Mouse (Mus musculus) gastrocnemius, postnatal 25 days (tissue): Measurements from ENCODE around the gene Gm26938. TPM values are rescaled to one million over a fixed set of nuclear protein-coding genes. Genes with fewer than 3 reads are reported as not detected.

Experiments used
- DNase-seq: peaks from one replicate; pipeline ENCODE4 v3.0.0; 2022
- long read RNA-seq, 2 experiments: library from polyadenylated mRNA; stranded (forward); transcript quantifications; one replicate each; pipeline ENCODE4 v2.0.0; 2021
- total RNA-seq, 2 experiments: library from RNA; stranded (reverse); gene quantifications; 1 replicate in 1 of 2; 2 replicates in 1 of 2; pipeline ENCODE4 v1.2.3; 2021

The Gm26938 gene
- not detected for total RNA-seq
- long read RNA-seq, experiment 1: 0 reads
- long read RNA-seq, experiment 2: 0 reads

DNA sequence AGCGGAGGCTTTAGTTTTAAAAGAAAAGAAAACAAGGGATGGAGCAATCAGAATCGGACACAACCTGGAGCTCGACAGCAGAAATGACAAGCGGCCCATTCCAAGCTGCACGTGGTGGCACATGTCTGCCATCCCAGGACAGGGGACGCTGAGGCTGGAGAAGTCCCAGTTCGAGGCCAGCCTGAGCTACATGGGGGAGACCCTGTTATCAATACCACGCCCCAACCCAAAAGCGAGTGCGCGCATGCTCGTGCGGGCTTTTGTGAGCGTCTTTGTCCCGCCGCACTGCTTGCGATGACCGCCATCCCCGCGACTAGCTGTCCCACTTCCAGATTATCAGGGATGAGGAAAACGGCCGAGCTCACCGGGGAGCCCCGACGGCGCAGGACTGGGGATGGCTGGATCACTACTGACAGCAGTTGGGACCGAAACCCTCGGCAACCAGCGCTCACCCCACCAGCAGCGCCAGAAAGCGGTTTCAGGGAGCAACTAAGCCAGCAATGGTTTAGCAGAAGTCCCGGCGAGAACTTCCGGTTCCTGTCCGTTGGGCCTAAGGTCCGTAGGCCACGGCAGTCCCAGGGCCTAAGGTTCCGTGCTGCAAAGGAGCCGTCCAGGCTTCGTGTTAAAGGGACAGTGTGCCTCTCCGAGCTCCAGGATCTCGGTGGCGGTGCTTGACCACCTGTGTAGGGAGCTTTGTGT is at the start of gene Gm26938, which contains the start of gene Psmg3:
Gene Gm26938 (minus strand): TSS at position 51 of the 699 bp plus-strand sequence.
Gene Psmg3 (minus strand): TSS at position 529 of the 699 bp plus-strand sequence.
- DNase-seq: peak; percentile 87

- no peak for DNase-seq
Observed at GRCm38 (mm10) chr5:139871526-139871925, 45.3 kb upstream of the Gm26938 start.

- DNase-seq: no peak
Observed at GRCm38 (mm10) chr5:139870886-139871285, 44.7 kb upstream of the Gm26938 start.

- no peak for DNase-seq
Observed at GRCm38 (mm10) chr5:139862759-139863158, 36.6 kb upstream of the Gm26938 start.

- no peak for DNase-seq
Observed at GRCm38 (mm10) chr5:139860328-139861104, 34.3 kb upstream of the Gm26938 start.

GRCm38 (mm10) chr5:139849626-139850320 is 23.6 kb upstream of the Gm26938 start:
- DNase-seq: no peak

- no peak for DNase-seq
Observed at GRCm38 (mm10) chr5:139839142-139839541, 12.9 kb upstream of the Gm26938 start.

- no peak for DNase-seq
Observed at GRCm38 (mm10) chr5:139838476-139838892, 12.3 kb upstream of the Gm26938 start.

DNA sequence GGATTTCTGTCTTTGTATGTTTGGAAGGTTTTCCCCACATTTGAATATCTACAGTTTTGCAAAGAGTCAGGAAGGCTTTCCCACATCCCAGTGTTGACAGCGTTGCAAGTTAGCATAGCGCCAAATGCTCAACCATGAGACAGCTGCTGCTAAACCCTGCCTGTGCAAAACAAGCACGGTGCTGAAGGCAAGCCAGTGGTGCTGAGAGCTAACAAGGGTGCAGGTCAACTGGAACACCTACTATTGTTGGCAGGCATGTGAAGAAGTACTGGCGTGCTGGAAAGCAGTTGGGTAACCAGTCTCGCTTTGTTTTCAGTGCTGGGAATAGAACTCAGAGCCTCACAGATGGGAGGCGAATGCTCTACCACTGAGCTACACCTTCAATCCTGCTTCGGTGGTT is 9.5 kb upstream of the Gm26938 start:
- no peak for DNase-seq

GRCm38 (mm10) chr5:139832125-139832524 is 5.9 kb upstream of the Gm26938 start:
- no peak for DNase-seq

DNA sequence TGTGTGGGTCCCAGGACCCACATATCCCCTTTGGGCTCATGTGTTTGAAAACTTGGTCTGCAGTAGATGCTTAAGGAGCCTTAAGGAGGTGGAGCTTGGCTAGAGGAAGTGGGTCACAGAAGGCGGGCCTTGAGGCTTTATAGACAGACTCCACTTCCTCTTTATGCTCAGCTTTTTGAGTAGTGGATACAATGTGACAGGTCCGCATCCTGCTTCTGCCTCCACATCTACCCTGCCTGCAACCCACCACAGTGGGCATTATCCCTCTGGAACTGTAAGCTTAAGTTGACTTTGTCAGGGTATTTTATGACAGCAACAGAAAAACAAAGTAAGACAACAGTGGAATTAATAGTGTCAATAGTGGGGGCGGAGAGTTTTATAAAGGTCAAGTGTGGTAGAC is 4.5 kb upstream of the Gm26938 start:
- no peak for DNase-seq

DNA sequence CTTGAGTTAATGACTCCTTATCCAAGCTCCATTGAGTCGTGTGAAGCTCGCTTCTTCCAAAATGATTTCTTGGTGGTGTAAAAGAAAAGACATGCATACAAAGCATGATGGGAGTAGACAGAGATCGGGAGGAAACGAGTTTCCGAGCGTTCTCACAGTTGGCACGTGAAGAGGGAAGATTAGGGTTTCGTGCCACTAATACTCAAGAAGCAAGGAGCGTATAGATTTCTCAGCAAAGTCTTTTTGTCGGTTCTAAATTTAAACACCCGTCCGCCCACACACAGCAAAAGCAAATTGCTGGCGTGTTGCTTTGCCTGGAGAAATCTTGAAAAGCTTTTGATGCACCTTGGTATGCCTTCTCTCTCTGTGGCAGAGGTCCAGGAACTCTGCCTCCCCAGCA is 3.2 kb upstream of the Gm26938 start:
- no peak for DNase-seq

DNA sequence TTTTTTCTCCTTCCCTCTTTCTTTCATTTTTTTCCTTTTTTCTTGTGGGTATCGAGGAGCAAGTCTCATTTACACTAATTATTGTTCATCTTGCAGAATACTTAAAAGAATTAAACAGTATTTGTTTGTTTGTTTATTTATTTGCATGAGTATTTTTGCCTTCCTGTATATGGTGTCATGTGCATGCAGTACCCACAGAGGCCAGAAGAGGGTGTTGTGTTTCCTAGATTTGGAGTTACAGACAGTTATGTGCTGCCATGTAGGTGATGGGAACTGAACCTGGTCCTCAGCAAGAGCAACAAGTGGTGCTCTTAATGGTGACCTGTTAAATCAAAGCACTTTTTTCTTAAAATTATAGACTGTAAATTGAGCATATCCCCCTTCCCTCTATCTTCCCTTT is 1.4 kb upstream of the Gm26938 start:
- no peak for DNase-seq

- DNase-seq: no peak
Observed at GRCm38 (mm10) chr5:139825947-139826346, 260 bp downstream of the Gm26938 start.

GRCm38 (mm10) chr5:139824531-139824930 is 1.7 kb downstream of the Gm26938 start:
- DNase-seq: no peak

- DNase-seq: no peak
Observed at GRCm38 (mm10) chr5:139821466-139822459, 4.4 kb downstream of the Gm26938 start.

GRCm38 (mm10) chr5:139819538-139820181 is 6.5 kb downstream of the Gm26938 start, which contains the start of gene Tmem184a:
Gene Tmem184a (minus strand): TSS chr5:139819917.
- DNase-seq: no peak

DNA sequence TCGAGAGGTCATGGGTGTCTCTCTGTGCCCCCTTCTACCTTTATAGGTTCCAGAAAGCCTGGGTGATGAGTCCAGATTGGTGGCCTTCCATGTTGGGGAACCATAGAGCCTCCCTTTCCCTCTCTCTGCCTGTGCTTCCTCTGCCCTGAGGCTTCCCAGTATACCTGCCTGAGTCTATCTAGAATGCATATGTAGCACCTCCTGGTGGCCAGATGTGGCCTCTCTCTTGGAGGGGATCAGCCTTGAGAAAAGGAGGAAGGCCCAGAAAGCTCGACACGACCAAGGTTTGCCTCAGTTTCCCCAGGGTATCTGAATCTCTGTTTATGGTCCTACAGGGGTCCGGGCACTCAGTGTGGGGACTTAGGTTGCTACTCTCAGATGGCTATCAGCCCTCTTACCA is 7.4 kb downstream of the Gm26938 start:
- no peak for DNase-seq

DNA sequence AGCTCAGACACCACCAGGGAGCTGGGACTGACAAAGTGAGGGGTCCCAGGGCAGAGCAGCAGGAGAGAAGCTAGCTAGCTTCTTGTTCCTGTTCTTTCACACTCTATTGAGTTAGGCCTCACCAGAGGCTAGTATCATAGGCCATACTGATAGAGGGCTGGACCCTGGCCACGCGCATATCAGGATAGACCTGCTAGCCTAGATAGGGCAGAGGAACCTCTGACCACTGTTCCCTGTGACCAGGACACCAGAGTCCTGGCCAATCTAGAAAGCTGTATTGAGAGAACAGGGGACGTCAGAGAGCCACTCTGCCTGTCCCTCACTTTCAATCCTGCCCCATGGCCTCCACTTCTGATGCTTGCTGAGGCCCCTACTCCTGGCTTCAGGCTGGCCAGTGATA is 8.2 kb downstream of the Gm26938 start:
- no peak for DNase-seq

DNA sequence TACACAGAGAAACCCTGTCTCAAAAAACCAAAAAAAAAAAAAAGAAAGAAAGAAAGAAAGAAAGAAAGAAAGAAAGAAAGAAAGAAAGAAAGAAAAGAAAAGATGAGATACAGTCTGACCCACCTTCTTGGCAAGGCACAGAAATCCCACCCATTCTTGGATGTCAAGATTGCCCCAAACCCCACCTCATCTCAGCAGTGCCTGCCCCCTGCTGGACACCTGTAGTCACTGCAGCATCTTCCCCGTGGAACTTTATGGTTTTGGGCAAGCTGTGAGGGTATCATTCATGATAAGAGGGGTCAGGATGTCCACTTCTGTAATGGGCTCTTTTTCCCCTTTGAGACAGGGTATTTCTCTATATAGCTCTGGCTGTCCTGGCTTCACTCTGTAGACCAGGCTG is 8.9 kb downstream of the Gm26938 start:
- DNase-seq: no peak

GRCm38 (mm10) chr5:139816445-139816844 is 9.8 kb downstream of the Gm26938 start:
- DNase-seq: no peak
